Mouse (Mus musculus) hindlimb bud, embryonic 11.5 days (tissue): Measurements from ENCODE around the gene Sdccag8.
A peak's percentile ranks its signal among the peaks of the same experiment; 100 is the strongest.
"Not testable (repeated sequence)": the region's sequence is repeated elsewhere in the genome, so short reads cannot be mapped to it uniquely, and the experiment has no call there.

ENCODE experiments used
- DNase-seq: peaks from one replicate; pipeline ENCODE4 v3.0.0-alpha.2; 2012; ENCODE audit warnings: low read depth, low spot score; ENCODE audit errors: extremely low spot score

Gene Sdccag8

DNA sequence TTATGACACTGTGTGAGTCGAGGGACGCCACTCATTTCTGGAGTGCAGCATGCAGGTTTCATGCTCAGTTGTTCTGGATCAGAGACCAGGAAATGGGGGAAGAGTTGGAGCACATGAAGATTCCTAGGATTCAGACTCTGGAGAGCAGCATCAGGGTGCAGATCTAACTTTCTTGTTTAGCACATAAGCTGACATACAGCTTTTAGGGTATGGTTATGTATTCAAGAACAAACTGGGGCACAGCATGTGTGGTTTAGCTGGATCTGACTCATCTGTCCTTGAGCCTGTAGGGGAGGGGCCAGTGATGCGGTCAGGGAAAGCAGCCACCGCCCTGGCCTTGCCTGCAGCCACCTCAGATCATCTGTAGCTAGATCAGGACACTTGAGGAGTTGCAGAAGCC lies 12.9 kb downstream of the Sdccag8 start:
- no peak for DNase-seq

DNA sequence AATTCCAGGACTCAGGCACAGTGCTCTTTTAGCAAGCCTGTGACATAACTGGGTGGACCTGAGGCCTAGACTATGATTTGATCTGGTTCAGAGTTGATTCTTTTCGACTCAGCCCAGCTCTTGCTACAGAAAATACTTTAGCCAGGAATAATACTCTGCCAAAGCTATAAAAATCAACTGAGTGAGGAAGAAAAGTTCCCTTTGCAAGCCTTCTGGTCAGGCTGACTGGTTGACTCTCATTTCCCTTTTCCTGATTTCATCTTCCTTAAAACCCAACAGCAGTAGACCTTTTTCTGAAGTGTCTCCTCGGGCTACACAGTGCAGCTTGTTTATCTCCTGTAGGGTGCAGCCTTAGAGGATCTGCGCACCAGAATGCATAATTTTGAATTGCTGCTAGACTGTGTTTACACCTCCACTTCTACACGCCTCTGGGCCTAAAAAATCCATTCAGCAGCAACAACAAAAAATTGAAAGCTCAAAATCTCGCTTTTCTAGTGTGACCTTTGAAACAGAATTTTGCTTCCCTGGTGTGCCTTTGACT lies 13.6 kb downstream of the Sdccag8 start:
- no peak for DNase-seq

DNA sequence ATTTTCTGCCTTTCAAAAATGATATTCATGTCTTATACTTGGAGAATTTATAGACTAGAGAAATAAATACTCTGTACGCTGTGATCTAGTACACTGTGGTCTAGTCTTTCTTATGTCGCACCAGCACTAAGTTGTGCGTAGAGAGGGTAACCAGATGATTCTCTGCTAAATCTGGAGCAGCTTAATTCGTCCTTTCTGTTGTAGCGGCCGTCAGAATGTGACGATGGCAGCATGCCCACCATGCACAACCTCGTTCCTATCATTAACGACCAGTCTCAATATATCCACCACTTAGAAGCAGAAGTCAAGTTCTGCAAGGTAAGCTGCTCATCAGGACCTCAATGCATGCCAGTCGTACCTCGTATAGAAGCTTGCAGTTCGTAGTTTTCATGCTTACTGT lies 14.2 kb downstream of the Sdccag8 start:
- no peak for DNase-seq

DNA sequence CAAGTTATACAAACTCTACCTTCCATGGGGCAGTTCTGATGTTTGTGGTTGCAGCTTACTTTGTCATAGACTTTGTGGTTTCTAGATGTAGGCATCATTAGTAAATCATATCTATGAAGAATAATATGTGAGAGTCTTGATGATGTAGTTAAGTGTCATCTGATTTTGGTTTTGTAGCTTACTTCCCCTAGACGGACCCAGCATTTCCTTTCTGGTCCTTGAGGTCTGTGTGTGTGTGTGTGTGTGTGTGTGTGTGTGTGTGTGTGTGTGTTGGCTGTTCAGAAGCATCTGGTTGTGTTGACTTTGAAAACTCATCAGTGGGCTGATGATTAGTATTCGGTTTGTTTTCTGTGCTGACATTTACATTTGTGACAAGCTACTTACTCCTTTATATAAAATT lies 17.6 kb downstream of the Sdccag8 start:
- DNase-seq, result no peak

DNA sequence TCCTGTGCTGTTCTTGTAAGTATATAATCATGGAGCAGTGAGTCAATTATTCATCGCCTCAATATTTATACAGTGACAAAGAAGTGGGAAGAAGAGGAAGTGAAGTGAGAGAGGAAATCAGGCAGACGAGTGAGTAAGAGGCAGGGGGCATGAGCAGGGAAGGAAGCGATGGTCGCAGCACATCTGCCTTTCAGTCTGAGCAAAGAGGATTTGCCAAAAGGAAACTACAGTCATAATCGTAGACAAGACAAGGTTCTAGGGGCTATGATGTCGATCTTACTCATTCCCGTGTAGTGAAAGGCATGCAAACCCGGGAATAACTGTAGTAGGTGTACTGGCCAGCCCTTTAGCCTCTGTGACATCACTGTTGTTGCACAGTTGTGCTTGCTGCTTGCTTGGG lies 18.1 kb downstream of the Sdccag8 start:
- no peak for DNase-seq

DNA sequence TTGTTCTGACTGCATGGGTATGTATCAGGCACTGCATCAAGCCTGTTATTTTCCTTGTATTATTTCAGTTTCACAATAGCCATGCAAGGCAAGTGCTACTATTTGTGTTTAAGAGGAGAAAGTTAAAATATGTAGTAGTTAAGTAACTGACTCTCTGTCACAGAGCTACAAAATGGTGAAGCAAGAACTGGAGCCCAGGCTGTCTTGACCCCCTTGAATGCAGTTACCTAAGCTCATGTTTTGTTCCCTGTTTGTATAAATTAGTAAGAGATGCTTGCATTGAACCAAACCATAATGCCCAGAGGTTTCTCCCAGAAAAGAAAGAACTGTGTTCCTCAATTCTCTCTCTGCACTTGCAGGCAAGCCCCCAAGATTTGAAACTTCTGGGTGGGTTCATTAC lies 18.8 kb downstream of the Sdccag8 start:
- no peak for DNase-seq

DNA sequence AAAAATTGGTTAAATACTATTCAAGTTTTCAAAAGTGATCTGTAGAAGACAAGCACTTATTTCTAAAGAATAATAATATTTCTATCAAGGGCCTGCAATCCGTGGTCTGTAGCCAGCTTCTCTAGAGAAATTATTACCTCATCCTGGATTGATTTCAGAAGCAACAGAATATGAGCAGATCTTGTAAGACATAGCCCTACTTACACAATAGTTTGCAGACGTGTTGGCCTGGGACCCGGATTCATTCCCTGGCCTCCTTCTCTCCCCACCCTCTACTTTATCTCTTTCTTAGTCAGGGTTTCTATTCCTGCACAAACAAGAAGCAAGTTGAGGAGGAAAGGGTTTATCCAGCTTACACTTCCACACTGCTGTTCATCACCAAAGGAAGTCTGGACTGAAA lies 19.5 kb downstream of the Sdccag8 start:
- DNase-seq, result no peak

DNA sequence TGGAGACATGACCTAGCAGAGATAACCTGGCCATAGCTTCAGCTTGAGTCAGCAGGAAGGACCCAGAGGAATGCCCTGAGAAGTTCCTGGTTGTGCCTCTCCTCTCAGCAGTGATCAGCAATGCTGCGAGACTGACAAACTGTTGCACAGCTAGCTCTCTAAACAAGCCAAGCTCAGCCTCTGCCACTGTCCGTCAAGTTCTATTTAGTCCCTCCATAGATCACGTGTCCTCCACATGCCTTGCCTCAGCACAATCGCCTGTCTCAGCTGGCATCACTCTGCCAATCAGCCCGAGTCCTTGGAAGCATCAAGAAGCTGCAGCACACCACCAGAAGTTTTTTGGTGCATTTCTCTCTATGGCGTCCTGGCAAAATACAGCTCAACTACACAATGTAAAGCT lies 20.4 kb downstream of the Sdccag8 start:
- no peak for DNase-seq

DNA sequence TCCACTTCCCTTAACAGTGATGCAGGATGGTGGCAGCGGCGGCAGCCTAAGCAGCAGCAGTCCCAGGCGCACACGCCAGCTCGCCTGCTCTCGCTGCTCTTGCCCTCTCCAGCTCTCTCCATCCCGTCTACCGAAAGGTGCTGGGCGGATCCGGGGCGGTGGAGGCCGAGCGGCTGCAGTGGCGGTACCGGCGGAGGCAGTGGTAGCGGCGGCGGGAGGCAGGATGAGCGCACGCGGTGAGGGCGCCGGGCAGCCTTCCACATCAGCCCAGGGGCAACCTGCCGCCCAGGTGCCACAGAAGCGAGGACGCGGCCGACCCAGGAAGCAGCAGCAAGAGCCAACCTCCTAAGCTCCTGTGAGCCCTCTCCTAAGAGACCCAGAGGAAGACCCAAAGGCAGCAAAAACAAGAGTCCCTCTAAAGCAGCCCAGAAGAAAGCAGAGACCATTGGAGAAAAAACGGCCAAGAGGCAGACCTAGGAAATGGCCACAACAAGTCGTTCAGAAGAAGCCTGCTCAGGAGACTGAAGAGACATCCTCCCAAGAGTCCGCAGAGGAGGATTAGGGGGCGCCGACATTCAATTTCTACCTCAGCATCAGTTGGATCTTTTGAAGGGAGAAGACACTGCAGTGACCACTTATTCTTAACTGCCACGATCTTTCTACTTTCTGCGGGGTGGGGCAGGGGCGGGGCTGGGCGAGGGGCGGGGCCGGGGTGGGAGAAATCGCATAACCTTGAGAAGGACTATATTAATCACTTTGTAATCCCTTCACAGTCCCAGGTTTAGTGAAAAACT lies 21.2 kb downstream of the Sdccag8 start:
- DNase-seq, result no peak

DNA sequence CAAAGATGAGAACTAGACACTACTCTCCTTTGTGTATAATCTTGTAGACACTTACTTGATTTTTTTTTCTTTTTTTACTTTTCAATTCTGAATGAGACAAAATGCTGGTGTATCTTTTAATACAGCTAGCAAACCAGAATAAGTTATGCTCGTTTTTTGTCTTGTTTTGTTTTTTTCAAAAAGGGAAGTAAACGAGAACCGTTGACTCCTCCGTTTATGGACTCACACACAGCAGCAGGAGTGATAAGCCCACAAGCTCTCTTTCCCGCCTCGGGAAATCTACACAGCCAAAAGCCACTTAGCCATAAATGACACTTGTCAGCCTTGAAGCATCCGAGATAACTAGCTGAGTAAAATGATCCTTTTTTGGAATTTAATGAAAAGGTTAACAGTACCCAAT lies 22.1 kb downstream of the Sdccag8 start:
- DNase-seq, result not testable (repeated sequence)

DNA sequence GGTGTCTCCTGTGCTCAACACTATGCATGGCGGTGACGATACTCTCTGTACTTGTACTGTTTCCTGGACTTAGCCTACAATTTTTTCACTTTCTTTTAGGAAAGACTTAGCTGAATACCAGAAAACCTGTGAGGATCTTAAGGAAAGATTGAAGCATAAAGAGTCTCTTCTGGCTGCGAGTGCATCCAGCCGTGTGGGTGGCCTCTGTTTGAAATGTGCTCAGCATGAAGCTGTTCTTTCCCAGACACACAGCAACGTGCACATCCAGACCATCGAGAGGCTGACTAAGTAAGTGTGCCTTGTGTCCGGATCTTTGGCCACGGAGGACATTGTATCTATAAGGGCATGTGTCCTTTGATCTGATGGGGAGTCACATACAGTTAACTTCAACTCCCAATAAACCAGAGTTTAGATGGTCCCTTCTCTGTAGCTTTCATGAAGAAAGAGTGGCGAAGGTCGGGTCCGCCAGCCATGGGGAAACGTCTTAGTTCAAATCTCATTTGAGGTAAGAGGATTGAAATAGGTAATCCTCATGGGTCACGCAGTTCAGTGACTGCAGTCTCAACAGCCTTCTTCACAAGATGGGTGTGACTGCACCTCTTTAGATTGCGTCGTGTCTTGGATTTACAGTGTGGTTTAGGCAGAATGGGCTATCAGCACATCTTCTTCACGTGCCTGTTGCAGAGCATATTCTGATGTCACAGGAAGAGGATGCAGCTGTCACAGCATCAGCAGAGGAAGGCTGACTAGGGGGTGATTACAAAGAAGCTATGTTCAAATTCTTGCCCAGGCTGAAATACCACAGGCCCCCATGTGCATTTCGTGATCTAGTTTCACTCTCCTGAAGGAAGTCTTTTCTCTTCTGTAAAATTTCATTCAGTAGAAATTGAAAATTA lies 30.9 kb downstream of the Sdccag8 start:
- no peak for DNase-seq

DNA sequence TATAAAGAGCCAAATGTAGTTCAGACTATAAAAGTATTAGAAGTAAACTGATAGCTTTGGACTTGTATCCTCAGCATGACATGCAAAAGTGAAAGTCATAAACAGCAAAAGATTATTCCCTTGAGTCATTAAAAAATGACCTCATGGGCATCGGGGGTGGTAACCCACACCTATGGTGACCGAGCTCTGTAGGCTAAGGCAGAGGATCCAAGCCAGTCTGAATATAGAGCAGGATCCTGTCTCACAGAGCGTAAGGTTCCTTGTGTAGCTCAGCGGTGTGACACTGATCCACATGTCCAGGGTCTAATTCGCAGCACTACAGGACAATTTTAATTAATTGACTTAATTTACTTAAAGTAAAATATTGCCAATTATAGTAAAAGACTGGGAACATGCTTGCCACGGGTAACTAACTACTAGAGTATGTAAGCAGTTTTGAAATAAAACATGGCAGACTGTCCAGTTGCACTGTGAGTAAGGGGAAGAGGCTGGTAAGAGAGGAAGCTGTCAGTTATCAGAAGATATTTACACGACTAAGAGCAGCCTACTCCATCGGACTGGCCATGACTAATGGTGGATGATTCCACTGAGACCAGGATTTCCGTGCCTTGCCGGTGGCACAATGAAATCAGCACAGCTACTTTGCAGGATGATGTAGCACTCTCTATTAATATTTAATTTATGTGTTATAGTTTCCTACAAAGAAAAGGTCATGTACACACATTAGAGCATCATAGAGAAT lies 32.8 kb downstream of the Sdccag8 start:
- no peak for DNase-seq

DNA sequence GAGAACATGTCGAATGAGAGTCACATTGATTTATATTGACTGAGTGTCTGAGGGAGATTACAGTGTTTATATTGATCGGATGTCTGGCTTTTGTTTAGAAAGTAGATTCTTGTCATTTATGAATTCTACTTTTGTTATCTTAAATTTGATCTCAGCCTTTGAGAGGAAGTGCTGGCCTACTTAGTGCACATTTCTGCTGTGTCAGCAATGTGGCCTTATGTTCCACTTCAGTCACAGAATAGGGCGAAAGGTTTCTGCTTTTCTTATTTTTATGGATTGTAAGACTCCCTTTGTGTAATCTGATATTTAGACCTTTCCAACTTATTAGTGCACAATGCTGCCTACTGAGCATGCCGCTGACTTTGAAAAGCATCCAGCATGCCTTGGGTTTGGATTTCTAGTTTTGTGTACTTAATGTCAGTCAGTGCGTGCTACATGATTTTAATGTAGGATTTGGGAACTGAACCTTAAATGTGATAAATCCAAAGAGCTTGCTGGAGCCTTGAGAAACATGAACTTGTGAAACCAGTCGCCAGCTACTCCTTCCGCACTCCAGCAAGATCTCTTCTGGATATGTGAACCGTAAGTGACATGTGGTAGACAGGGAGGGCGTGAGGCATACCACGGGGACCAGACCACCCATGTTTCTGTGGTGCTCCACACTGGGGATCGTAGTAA lies 34.3 kb downstream of the Sdccag8 start:
- DNase-seq, result no peak

DNA sequence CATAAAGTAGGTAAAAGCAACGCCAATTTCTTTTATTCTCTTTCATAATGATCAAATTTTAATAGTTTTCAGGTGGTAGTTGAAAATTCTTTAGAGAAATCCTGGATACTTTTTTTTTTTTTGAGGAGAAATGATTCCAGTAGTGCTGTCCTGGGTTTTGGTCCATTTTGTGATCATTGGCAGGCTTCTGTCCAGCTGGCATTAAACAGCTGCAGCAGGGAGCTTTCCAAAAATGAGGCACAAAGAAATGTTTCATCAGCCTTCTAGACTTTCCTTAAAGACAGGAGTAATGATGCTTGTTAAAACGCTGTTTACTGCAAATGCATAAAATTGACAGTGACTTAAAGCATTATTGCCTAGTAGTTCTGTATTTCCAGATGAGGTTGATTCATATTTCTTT lies 34.9 kb downstream of the Sdccag8 start:
- DNase-seq, result no peak

DNA sequence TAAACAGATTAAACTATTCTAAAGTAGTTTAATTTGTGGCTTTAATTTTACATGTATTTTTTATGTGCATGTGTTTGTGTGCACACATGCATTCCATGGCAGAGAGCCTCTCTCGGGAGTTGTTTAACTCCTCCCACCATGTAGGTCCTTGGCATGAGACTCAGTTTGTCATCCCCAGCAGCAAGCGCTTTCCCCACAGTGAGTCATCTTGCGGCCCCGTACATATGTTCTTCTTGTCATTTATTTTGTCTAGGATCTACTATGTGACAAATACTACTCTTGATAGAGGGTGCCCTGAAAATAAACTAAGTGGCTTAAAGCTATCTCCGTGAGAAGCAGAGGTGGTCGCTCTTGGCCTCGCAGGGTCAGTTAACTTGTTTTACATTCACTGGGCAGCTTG lies 36.9 kb downstream of the Sdccag8 start:
- no peak for DNase-seq

DNA sequence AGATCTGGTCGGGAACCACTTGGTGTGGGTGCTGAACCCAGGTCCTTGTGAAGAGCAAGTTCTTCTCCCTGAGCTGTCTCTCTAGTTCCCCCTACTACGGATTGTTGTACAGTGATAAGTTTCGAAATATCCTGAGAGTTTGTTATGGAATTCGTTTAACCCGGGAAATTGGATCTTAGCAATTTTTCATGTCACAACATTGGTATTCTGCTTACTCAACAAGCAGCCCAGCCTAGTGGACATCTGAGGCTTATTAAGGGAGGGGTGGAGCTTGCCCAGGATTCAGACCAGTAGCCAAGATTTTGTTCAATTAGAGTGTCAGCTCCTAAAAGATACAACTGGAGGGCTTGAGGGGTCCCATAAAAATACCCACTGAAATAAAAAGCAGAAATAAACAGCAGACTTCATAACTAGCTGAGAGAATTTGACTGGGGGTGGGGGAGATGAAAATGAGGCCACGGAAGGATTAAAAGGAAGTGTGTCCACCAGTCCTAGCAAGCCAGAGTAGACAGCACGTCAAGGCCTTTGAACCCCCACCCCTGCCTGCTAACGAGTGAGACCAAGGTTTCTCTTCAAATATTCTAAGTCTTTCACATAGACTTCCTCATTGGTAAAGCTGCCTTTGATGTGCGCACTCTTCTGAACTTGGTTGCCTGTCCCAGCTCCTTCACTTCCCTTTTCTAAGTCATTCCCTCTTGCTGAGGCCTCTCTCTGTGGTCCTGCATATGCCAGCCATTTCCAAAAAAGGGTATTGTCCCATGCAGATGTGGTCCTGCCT lies 38.5 kb downstream of the Sdccag8 start:
- DNase-seq, result no peak

DNA sequence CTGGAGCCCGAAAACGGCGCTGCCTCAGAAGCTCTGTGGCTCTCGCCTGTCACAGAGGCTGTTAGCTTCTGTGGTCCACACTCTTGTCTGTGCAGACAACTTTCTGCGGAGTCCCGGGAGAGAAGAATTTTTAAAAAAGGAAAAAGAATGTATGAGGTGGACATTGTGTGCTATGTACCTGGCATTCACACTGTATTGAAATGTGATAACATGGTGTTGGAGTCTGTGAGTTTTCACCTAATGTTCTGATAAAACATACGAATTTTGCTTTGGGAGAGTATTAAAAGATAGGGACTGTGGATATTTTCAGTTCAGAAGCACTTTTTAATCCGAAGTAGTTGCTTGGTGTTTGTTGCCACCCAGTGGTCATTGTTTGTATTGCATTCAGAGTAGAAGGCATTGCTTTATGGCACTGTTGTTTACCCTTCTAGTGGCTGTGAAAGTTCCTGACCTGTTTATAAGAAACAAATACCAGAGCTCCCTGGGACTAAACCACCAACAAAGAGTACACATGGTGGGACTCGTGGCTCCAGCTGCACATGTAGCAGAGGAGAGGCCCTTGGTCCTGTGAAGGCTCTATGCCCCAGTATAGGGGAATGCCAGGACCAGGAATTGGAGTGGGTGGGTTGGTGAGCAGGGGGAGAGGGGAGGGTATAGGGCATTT lies 47.7 kb downstream of the Sdccag8 start:
- peak; percentile 86 for DNase-seq

DNA sequence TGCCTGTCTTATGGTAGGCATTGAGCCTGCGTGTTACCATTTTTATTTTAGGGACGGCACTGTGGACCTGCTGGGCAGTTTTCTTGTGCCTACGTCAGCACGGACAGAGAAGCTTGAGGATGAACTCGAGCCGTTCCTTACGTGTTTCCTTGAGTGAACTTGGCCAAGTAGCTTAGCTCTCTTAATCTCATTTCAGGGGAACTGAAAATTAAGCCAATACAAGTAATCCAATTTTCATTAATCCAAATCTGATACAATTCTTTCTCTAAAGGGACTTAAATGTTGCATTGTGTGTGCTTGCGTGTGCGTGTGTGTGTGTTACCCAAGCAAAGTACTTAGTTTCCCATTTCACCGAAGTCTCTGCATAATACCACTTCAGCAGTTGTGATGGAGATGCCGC lies 56.0 kb downstream of the Sdccag8 start:
- no peak for DNase-seq

DNA sequence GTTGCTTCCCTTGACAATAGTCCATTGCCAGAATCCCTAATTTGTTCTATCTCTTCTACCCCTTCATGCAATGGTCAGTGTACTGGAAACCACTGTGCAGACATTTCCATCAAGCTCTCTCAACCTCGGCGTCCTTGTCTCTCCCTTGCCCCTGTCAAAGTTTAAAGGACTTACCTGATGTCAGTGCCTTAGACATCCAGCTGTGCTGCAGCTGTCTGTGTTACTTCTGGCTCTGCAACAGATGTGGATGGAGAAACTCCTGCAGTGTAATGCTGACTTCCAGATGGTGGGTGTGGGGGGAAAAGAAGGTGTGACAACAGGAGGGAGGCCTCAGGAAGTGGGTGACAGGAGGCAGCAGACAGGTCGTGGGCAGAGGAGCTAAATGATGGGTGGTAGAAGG lies 57.5 kb downstream of the Sdccag8 start:
- no peak for DNase-seq
